Mouse (Mus musculus) macrophage (primary cell): ENCODE data around the gene Slc7a9. TPM values are rescaled to one million over a fixed set of nuclear protein-coding genes. Genes with fewer than 3 reads are reported as not detected.

Experiments used
- H3K27ac ChIP-seq: fragments of 350-480 bp; formaldehyde crosslinking; 2 replicates; pipeline ENCODE4 v1.9.0; 2021
- H3K36me3 ChIP-seq: fragments of 350-480 bp; formaldehyde crosslinking; 2 replicates; pipeline ENCODE4 v1.9.0; 2021; ENCODE audit errors: inconsistent target
- H3K4me3 ChIP-seq: fragments of 350-480 bp; formaldehyde crosslinking; 2 replicates; pipeline ENCODE4 v1.9.0; 2021; ENCODE audit errors: inconsistent target
- H3K79me2 ChIP-seq: fragments of 350-480 bp; formaldehyde crosslinking; 2 replicates; pipeline ENCODE4 v1.9.0; 2021; ENCODE audit errors: inconsistent target
- WGBS: methylation state at CpG from one replicate; pipeline ENCODE4 v1.1.7; 2026; ENCODE audit warnings: inconsistent platforms; ENCODE audit not compliant: missing documents; 5-methylcytosine and 5-hydroxymethylcytosine counted together
- polyA plus RNA-seq: library from polyadenylated mRNA; stranded (reverse); fragments of 250-400 nt; gene quantifications from 3 replicates; pipeline ENCODE4 v1.2.4, GENCODE M21; 2018; ENCODE audit warnings: inconsistent platforms

Slc7a9 gene
- polyA plus RNA-seq, 1 experiment from 2014 or later = not detected

DNA sequence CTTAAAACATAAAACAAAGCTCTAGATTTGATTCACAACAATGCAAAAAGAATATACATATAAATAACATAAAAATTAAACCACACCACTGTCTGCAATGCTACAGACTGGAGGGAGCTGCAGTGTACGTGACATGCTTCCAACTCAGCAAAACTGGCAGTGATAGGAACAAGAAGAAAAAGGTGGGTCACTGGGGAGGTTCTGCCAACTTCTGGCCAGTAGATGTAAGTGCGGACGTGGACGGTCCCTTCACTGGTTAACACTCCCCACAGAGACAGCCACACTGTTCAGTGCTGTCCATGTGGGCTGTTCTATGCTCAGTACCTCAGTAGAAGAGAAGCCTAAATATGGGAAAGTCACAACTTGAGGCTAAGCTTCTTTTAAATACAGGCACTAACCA lies 22.2 kb downstream of the Slc7a9 start:
- Histone ChIP-seq H3K27ac (no peak overlapping the region), H3K4me3 (no peak overlapping the region), H3K79me2 (no peaks in the 10 kb centered on the region), H3K36me3 (no peaks in the 10 kb centered on the region)
- 45% methylated on average over 4 of the region's 4 CpGs for WGBS

DNA sequence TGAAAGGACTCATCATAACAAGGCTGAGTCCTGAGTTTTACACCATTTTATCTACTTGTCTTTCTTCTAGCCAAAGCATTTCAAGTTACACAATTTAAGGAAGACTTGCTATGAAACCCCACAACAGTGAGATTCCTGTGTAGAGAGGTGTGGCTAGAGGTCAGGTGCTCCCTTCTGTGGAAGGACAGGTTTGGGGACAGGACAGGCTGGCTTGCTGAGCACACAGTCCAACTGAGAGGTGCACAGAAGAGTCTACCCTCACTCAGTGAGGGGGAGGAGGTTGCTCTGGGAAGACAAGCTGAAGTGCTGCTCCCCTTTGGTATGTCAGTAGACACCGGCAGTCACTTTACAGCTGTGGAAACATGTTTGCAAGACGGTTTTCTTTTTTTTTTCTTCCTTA lies 27.9 kb downstream of the Slc7a9 start:
- Histone ChIP-seq H3K36me3 (no peaks in the 10 kb centered on the region), H3K79me2 (no peaks in the 10 kb centered on the region), H3K27ac (no peak overlapping the region), H3K4me3 (no peak overlapping the region)
- WGBS = 88% methylated on average over 1 of the region's 2 CpGs

DNA sequence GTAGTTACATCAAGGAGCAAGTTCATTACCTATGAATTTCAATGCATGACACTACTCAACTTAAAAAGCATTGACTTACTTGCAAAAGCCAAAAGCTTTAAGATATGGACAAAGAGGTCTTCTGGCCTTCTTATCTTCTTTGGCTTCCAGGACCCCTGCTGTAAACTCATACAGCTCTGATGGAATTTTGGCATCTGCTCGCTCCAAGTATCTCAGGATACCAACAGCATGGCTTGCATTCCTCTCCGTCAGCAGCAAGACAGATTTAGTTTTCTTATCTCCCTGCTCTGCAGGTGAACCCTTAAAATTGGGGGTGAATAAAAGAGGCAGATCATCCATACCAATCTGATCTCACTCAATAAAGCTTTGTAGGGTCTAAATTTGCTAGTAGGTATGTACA lies 36.5 kb downstream of the Slc7a9 start:
- no peaks in the 10 kb centered on the region for H3K36me3 ChIP-seq
- H3K79me2 ChIP-seq = no peaks in the 10 kb centered on the region
- H3K27ac ChIP-seq = no peak overlapping the region
- no peak overlapping the region for H3K4me3 ChIP-seq
- 88% methylated on average over 2 of the region's 2 CpGs for WGBS

DNA sequence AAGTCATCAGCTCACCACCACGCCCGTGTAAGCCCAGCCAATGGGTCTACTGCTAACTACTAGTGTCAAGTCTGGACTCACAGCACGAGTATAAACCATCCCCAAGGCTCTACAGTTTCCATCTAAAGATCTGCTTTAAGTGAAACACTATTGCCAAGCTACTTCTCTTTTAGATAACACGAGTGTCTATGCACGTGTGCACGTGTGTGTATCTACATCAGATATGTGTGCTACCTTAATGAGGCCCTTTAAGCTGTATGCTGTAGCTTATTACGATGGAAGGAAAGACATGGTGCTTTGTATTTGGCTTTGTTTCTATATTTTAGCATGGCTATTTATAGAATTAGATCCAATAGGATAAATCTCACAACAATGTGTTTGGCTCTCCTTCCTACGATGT lies 38.0 kb downstream of the Slc7a9 start:
- no peak overlapping the region for H3K27ac ChIP-seq
- no peaks in the 10 kb centered on the region for H3K79me2 ChIP-seq
- 81% methylated on average over 8 of the region's 8 CpGs for WGBS

DNA sequence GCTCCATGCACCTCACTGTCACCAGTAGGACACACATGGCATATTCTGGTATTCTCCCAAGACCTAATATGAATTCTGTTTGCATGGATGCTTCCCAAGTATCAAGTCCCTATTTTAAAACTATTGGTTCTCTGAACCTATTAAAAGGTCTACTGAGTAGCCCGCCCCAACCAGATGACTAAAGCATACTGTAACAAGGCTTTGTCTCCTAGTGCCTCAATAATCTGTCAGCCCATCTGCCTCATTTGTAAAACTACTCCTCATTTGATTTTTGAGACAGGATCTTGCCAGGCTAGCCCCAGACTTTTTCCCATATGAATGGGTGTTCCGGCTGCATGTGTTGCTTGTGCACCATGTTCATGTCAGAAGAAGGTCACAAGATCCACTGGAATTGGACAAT lies 41.6 kb downstream of the Slc7a9 start:
- 82% methylated on average over 2 of the region's 2 CpGs for WGBS

More for the DNA sequence above, 38.0 kb downstream of the Slc7a9 start:
- no peak overlapping the region for H3K4me3 ChIP-seq
- H3K36me3 ChIP-seq = no peaks in the 10 kb centered on the region

DNA sequence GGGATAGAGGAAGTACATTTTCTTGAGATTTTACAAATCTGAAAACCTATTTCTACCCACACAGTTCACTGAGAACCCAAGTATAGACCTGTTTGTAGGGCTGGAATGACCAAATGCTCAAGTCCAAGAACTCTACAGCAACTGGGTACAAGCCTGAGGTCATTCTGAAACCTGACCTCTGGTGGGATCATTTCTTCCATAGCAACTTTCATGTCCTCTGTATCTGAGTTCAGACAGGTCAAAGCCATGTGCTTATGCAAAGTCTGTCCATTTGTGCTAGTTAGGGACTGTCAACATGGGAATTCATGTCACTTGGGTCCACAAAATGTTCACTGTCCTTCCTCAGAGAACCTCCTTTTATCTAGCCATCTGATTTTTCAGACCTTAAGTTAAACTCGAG lies 42.4 kb downstream of the Slc7a9 start:
- Histone ChIP-seq H3K79me2 (no peaks in the 10 kb centered on the region), H3K4me3 (no peak overlapping the region), H3K27ac (no peak overlapping the region), H3K36me3 (no peaks in the 10 kb centered on the region)
- 100% methylated on average over 1 of the region's 1 CpGs for WGBS

More for the DNA sequence above, 41.6 kb downstream of the Slc7a9 start:
- H3K79me2 ChIP-seq = no peaks in the 10 kb centered on the region
- no peaks in the 10 kb centered on the region for H3K36me3 ChIP-seq
- H3K27ac ChIP-seq = no peak overlapping the region
- no peak overlapping the region for H3K4me3 ChIP-seq

DNA sequence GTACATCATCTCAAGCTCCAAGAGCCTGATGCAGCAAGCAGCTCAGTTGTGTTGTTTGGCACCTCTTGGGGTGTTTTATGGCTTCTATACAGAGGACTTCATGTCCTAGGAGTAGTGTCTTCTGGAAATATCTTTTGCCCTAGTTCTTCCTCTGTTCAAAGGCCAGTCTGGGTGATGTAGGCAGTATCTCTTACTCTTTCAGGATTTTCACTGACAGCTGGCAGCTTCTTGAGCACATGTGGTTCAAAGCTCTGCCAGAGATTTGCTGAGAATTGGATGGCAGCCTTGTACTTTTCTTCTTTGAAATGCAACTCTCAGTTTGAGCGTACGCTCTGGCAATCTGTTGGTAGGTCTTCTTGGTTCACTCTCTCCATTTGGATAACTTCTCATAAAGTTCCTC lies 48.9 kb downstream of the Slc7a9 start:
- Histone ChIP-seq H3K27ac (no peak overlapping the region), H3K79me2 (no peaks in the 10 kb centered on the region), H3K4me3 (no peak overlapping the region), H3K36me3 (no peaks in the 10 kb centered on the region)
- 94% methylated on average over 2 of the region's 2 CpGs for WGBS

DNA sequence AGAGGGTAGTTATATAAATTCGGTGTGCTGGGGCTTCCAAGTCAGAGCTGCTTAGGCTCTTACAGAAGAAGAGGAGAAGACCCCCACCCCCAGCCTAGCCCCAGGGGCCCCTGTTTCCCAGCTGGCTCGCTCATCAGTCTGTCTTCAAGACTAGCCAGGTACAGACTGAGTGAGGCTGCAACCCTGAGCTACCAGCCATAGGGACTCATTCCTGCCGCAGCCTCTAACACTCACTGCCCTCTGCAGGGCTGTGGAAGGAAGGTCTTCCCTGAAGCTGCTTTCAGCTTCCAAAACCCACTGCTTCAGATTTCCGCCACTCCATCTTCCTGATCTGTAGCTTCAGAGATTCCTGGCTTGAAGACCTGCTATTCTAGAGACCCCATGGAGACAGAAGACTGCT lies 53.4 kb downstream of the Slc7a9 start:
- Histone ChIP-seq H3K27ac (no peak overlapping the region), H3K4me3 (no peak overlapping the region), H3K79me2 (no peaks in the 10 kb centered on the region), H3K36me3 (no peaks in the 10 kb centered on the region)
- WGBS = 41% methylated on average over 4 of the region's 4 CpGs

Other genes with a start within 250 kb of the Slc7a9 start
- not detected in 3 replicates for gene Lrp3, start 233.3 kb upstream of the Slc7a9 start, polyA plus RNA-seq
- 7.7 to 13.2 TPM (median 10.5 TPM) in 3 replicates for gene Gpatch1, start 130.4 kb upstream of the Slc7a9 start, polyA plus RNA-seq
- not detected in 3 replicates for gene Rhpn2, start 114.6 kb upstream of the Slc7a9 start, polyA plus RNA-seq
- 5.4 to 10.3 TPM (median 8.4 TPM) in 3 replicates for gene Faap24, start 52.0 kb upstream of the Slc7a9 start, polyA plus RNA-seq
- gene Cep89, start 51.8 kb upstream of the Slc7a9 start, polyA plus RNA-seq = 4.7 to 9.8 TPM (median 6.2 TPM) in 3 replicates
- gene Tdrd12, start 88.9 kb downstream of the Slc7a9 start, polyA plus RNA-seq = 0.17 TPM in 1 of 3 replicates, not detected in the others
- 23.5 to 38.0 TPM (median 30.5 TPM) in 3 replicates for gene Nudt19, start 107.5 kb downstream of the Slc7a9 start, polyA plus RNA-seq
- gene Rgs9bp, start 136.8 kb downstream of the Slc7a9 start, polyA plus RNA-seq = 0.01 TPM in 1 of 3 replicates, not detected in the others
- 12.4 to 15.4 TPM (median 15.2 TPM) in 3 replicates for gene Ankrd27, start 137.4 kb downstream of the Slc7a9 start, polyA plus RNA-seq
- 78.5 to 143 TPM (median 121 TPM) in 3 replicates for gene Pdcd5, start 198.7 kb downstream of the Slc7a9 start, polyA plus RNA-seq